Mouse (Mus musculus) hindbrain, embryonic 16.5 days (tissue): ENCODE data around the gene Pdia5. TPM values are rescaled to one million over a fixed set of nuclear protein-coding genes. Genes with fewer than 3 reads are reported as not detected.
A peak's percentile ranks its signal among the peaks of the same experiment; 100 is the strongest.

Experiments used
- ATAC-seq: fragments of 200-750 bp; cut with Nextera tagmentation; 2 replicates; pipeline ENCODE4 v1.8.0; 2017; ENCODE audit warnings: moderate TSS enrichment, moderate library complexity
- H3K27ac ChIP-seq: fragments of 300-500 bp; sonication (generic); 2 replicates; pipeline ENCODE4 v1.5.1; 2014; ENCODE audit warnings: low read depth, mild to moderate bottlenecking, control low read depth, low read length, moderate library complexity
- H3K27me3 ChIP-seq: fragments of 300-500 bp; sonication (generic); replicated peaks from 2 replicates; pipeline ENCODE4 v1.6.1; 2014; ENCODE audit warnings: low read length; ENCODE audit not compliant: control insufficient read depth, insufficient read depth
- H3K36me3 ChIP-seq: fragments of 300-500 bp; sonication (generic); 2 replicates; pipeline ENCODE4 v1.6.1; 2014; ENCODE audit warnings: mild to moderate bottlenecking, low read length, moderate library complexity, mixed read lengths; ENCODE audit not compliant: control insufficient read depth, insufficient read depth
- H3K4me1 ChIP-seq: fragments of 300-500 bp; sonication (generic); 2 replicates; pipeline ENCODE4 v1.6.1; 2014; ENCODE audit warnings: low read depth, low read length; ENCODE audit not compliant: control insufficient read depth, insufficient read depth
- H3K4me2 ChIP-seq: fragments of 300-500 bp; sonication (generic); 2 replicates; pipeline ENCODE4 v1.6.1; 2014; ENCODE audit warnings: mild to moderate bottlenecking, low read length, control low read depth, moderate library complexity
- H3K4me3 ChIP-seq: fragments of 300-500 bp; sonication (generic); 2 replicates; pipeline ENCODE4 v1.5.1; 2014; ENCODE audit warnings: mild to moderate bottlenecking, low read length, control low read depth, moderate library complexity
- H3K9ac ChIP-seq: fragments of 300-500 bp; sonication (generic); 2 replicates; pipeline ENCODE4 v1.6.1; 2014; ENCODE audit warnings: low read depth, mild to moderate bottlenecking, control low read depth, low read length, moderate library complexity
- H3K9me3 ChIP-seq: fragments of 300-500 bp; sonication (generic); 2 replicates; pipeline ENCODE4 v1.6.1; 2014; ENCODE audit warnings: mild to moderate bottlenecking, low read length, moderate library complexity; ENCODE audit not compliant: control insufficient read depth
- WGBS: fragments of 180-500 bp; shearing (Covaris S2); extraction: QIAGEN DNeasy Blood & Tissue Kit; methylation state at CpG from one replicate; pipeline ENCODE4 v1.1.7; 2014; 5-methylcytosine and 5-hydroxymethylcytosine counted together
- polyA plus RNA-seq: library from polyadenylated mRNA; unstranded; fragments of >200 nt; fragmentation: Nextera tagmentation; extraction: Ambion mirVana; gene quantifications from 2 replicates; pipeline ENCODE4 v1.2.1, GENCODE M21; 2015

Pdia5 gene
- polyA plus RNA-seq, 1 experiment from 2014 or later, result 12.8 TPM

GRCm38 (mm10) chr16:35404864-35405263, 85.8 kb downstream of the Pdia5 start:
- H3K4me1 ChIP-seq, result no peaks in the 10 kb centered on the region
- H3K36me3 ChIP-seq, result no peaks in the 10 kb centered on the region
- H3K27me3 ChIP-seq, result no peaks in the 10 kb centered on the region
- WGBS, result 39% methylated on average over 5 of the region's 5 CpGs
- no peak overlapping the region for H3K9ac ChIP-seq
- no peak overlapping the region for H3K4me3 ChIP-seq
- no peaks in the 10 kb centered on the region for H3K9me3 ChIP-seq
- ATAC-seq, result no peak
- no peak overlapping the region for H3K4me2 ChIP-seq
- H3K27ac ChIP-seq, result no peak overlapping the region

GRCm38 (mm10) chr16:35403891-35404290, 86.8 kb downstream of the Pdia5 start:
- no peak overlapping the region for H3K4me2 ChIP-seq
- H3K27ac ChIP-seq, result no peak overlapping the region
- WGBS, result 89% methylated on average over 8 of the region's 8 CpGs
- H3K4me1 ChIP-seq, result no peaks in the 10 kb centered on the region
- H3K36me3 ChIP-seq, result no peaks in the 10 kb centered on the region
- no peaks in the 10 kb centered on the region for H3K27me3 ChIP-seq
- no peak for ATAC-seq
- no peak overlapping the region for H3K9ac ChIP-seq
- H3K4me3 ChIP-seq, result no peak overlapping the region
- H3K9me3 ChIP-seq, result no peaks in the 10 kb centered on the region

- ATAC-seq, result no peak
Observed at GRCm38 (mm10) chr16:35403356-35403755, 87.3 kb downstream of the Pdia5 start.

GRCm38 (mm10) chr16:35392813-35393212, 97.9 kb downstream of the Pdia5 start:
- no peak for ATAC-seq
- no peaks in the 10 kb centered on the region for H3K27me3 ChIP-seq
- no peaks in the 10 kb centered on the region for H3K4me1 ChIP-seq
- no peak overlapping the region for H3K4me2 ChIP-seq
- no peaks in the 10 kb centered on the region for H3K9me3 ChIP-seq
- H3K9ac ChIP-seq, result no peak overlapping the region
- no peak overlapping the region for H3K4me3 ChIP-seq
- H3K27ac ChIP-seq, result no peak overlapping the region
- WGBS, result 78% methylated on average over 8 of the region's 8 CpGs
- peaks cover 7% of the 10 kb centered on the region; the same call in 1 of the 2 replicates for H3K36me3 ChIP-seq

More at GRCm38 (mm10) chr16:35403356-35403755, 87.3 kb downstream of the Pdia5 start:
- H3K4me3 ChIP-seq, result no peak overlapping the region
- no peak overlapping the region for H3K9ac ChIP-seq
- H3K27me3 ChIP-seq, result no peaks in the 10 kb centered on the region
- H3K36me3 ChIP-seq, result no peaks in the 10 kb centered on the region
- H3K4me2 ChIP-seq, result no peak overlapping the region
- no peak overlapping the region for H3K27ac ChIP-seq
- H3K4me1 ChIP-seq, result no peaks in the 10 kb centered on the region
- no peaks in the 10 kb centered on the region for H3K9me3 ChIP-seq
- WGBS, result 82% methylated on average over 9 of the region's 9 CpGs

GRCm38 (mm10) chr16:35385654-35386053, 105.0 kb downstream of the Pdia5 start:
- ATAC-seq, result no peak
- Histone ChIP-seq H3K27ac (no peak overlapping the region), H3K9ac (no peak overlapping the region), H3K9me3 (peaks cover 3% of the 10 kb centered on the region; the same call in 1 of the 2 replicates), H3K36me3 (no peaks in the 10 kb centered on the region), H3K4me2 (no peak overlapping the region), H3K27me3 (no peaks in the 10 kb centered on the region), H3K4me3 (no peak overlapping the region), H3K4me1 (no peaks in the 10 kb centered on the region)
- WGBS, result 91% methylated on average over 3 of the region's 3 CpGs

GRCm38 (mm10) chr16:35380048-35380447, 110.6 kb downstream of the Pdia5 start:
- Histone ChIP-seq H3K36me3 (no peaks in the 10 kb centered on the region), H3K4me3 (no peak overlapping the region), H3K4me1 (no peaks in the 10 kb centered on the region), H3K9ac (no peak overlapping the region), H3K27ac (no peak overlapping the region), H3K4me2 (no peak overlapping the region), H3K9me3 (no peaks in the 10 kb centered on the region), H3K27me3 (no peaks in the 10 kb centered on the region)
- 89% methylated on average over 9 of the region's 9 CpGs for WGBS
- no peak for ATAC-seq

- Histone ChIP-seq H3K27ac (no peak overlapping the region), H3K9ac (no peak overlapping the region), H3K36me3 (no peaks in the 10 kb centered on the region), H3K4me1 (no peaks in the 10 kb centered on the region), H3K27me3 (no peaks in the 10 kb centered on the region), H3K4me3 (no peak overlapping the region), H3K4me2 (no peak overlapping the region), H3K9me3 (no peaks in the 10 kb centered on the region)
- 90% methylated on average over 3 of the region's 3 CpGs for WGBS
- ATAC-seq, result no peak
Observed at GRCm38 (mm10) chr16:35379344-35379743, 111.3 kb downstream of the Pdia5 start.

- peaks cover 3% of the 10 kb centered on the region; the same call in 1 of the 2 replicates for H3K36me3 ChIP-seq
- H3K9me3 ChIP-seq, result no peaks in the 10 kb centered on the region
- 1% methylated on average over 7 of the region's 7 CpGs for WGBS
- ATAC-seq, result no peak; the same call in 1 of the 2 replicates
- no peaks in the 10 kb centered on the region for H3K27me3 ChIP-seq
- H3K4me3 ChIP-seq, result peak overlapping the region; percentile 68
- H3K4me1 ChIP-seq, result peaks cover 4% of the 10 kb centered on the region
- peak overlapping the region; percentile 54 for H3K4me2 ChIP-seq
- H3K27ac ChIP-seq, result peak overlapping the region; percentile 68
- H3K9ac ChIP-seq, result peak overlapping the region; percentile 57
Observed at GRCm38 (mm10) chr16:35364063-35364428, 126.6 kb downstream of the Pdia5 start.

- peak within 1 kb of the TSS; percentile 82 for H3K9ac ChIP-seq
- H3K36me3 ChIP-seq, result peaks cover 3% of the 10 kb centered on the region; the same call in 1 of the 2 replicates
- H3K27ac ChIP-seq, result peak within 1 kb of the TSS; percentile 77
- under 1% methylated on average over 54 of the region's 67 CpGs for WGBS
- H3K27me3 ChIP-seq, result no peaks in the 10 kb centered on the region
- peak within 1 kb of the TSS; percentile 68 for H3K4me3 ChIP-seq
- ATAC-seq, result peak; percentile 100
- peaks cover 4% of the 10 kb centered on the region for H3K4me1 ChIP-seq
- H3K9me3 ChIP-seq, result no peaks in the 10 kb centered on the region
- H3K4me2 ChIP-seq, result peak within 1 kb of the TSS; percentile 78
Observed at GRCm38 (mm10) chr16:35363150-35364062, 127.3 kb downstream of the Pdia5 start, which contains the start of gene Sec22a. Gene Sec22a, minus strand, starts transcription at chr16:35363918.
